Mouse (Mus musculus): ENCODE measurements around the gene Rec114.

Rec114 gene

GRCm38 (mm10) chr9:58743702-58744248 is at the start of gene Rec114:
Rec114 (minus strand) TSS chr9:58743964.
- no peak for DNase-seq

- DNase-seq = no peak
Observed at GRCm38 (mm10) chr9:58789476-58789875, 45.7 kb upstream of the Rec114 start.

- no peak for DNase-seq
Observed at GRCm38 (mm10) chr9:58775363-58775762, 31.6 kb upstream of the Rec114 start.

GRCm38 (mm10) chr9:58774761-58775160 is 31.0 kb upstream of the Rec114 start:
- no peak for DNase-seq

- no peak for DNase-seq
Observed at GRCm38 (mm10) chr9:58769943-58770342, 26.2 kb upstream of the Rec114 start.

GRCm38 (mm10) chr9:58766959-58767955 is 23.5 kb upstream of the Rec114 start:
- DNase-seq = no peak

GRCm38 (mm10) chr9:58764354-58764753 is 20.6 kb upstream of the Rec114 start:
- DNase-seq = no peak

- DNase-seq = no peak
Observed at GRCm38 (mm10) chr9:58763114-58763513, 19.4 kb upstream of the Rec114 start.

GRCm38 (mm10) chr9:58762086-58762485 is 18.3 kb upstream of the Rec114 start:
- no peak for DNase-seq

- no peak for DNase-seq
Observed at GRCm38 (mm10) chr9:58758754-58759153, 15.0 kb upstream of the Rec114 start.

GRCm38 (mm10) chr9:58756371-58757132 is 12.8 kb upstream of the Rec114 start:
- DNase-seq = no peak

- no peak for DNase-seq
Observed at GRCm38 (mm10) chr9:58753606-58754005, 9.8 kb upstream of the Rec114 start.

- no peak for DNase-seq
Observed at GRCm38 (mm10) chr9:58748142-58748541, 4.4 kb upstream of the Rec114 start.

- DNase-seq = no peak
Observed at GRCm38 (mm10) chr9:58747328-58747755, 3.6 kb upstream of the Rec114 start.

- no peak for DNase-seq
Observed at GRCm38 (mm10) chr9:58742692-58743091, 1.1 kb downstream of the Rec114 start.

GRCm38 (mm10) chr9:58741369-58741768 is 2.4 kb downstream of the Rec114 start:
- DNase-seq = no peak

GRCm38 (mm10) chr9:58739791-58740190 is 4.0 kb downstream of the Rec114 start:
- DNase-seq = no peak

GRCm38 (mm10) chr9:58723165-58723564 is 20.6 kb downstream of the Rec114 start:
- no peak for DNase-seq

- DNase-seq = no peak
Observed at GRCm38 (mm10) chr9:58722151-58722550, 21.6 kb downstream of the Rec114 start.

GRCm38 (mm10) chr9:58721021-58721420 is 22.7 kb downstream of the Rec114 start:
- DNase-seq = no peak

- DNase-seq = no peak
Observed at GRCm38 (mm10) chr9:58720167-58720566, 23.6 kb downstream of the Rec114 start.

- no peak for DNase-seq
Observed at GRCm38 (mm10) chr9:58719471-58719870, 24.3 kb downstream of the Rec114 start.

- no peak for DNase-seq
Observed at GRCm38 (mm10) chr9:58718964-58719363, 24.8 kb downstream of the Rec114 start.
